Mouse (Mus musculus) induced T-regulatory cell, adult 2 months (primary cell): ENCODE results near the gene Ring1.

Source experiments
- DNase-seq: peaks from one replicate; pipeline ENCODE4 v3.0.0-alpha.2; 2012; ENCODE audit warnings: low read depth

The Ring1 gene

GRCm38 (mm10) chr17:33991788-33992664 is 32.5 kb downstream of the Ring1 start:
- DNase-seq, result peak; percentile 93

GRCm38 (mm10) chr17:33982136-33982535 is 42.3 kb downstream of the Ring1 start:
- peak; percentile 90 for DNase-seq

- DNase-seq, result peak; percentile 99
Observed at GRCm38 (mm10) chr17:33981192-33981909, 43.1 kb downstream of the Ring1 start.

GRCm38 (mm10) chr17:33980181-33981035 is 44.1 kb downstream of the Ring1 start:
- DNase-seq, result no peak

- peak; percentile 47 for DNase-seq
Observed at GRCm38 (mm10) chr17:33979512-33980050, 44.9 kb downstream of the Ring1 start.

- DNase-seq, result peak; percentile 95
Observed at GRCm38 (mm10) chr17:33978631-33979031, 45.8 kb downstream of the Ring1 start.

GRCm38 (mm10) chr17:33977861-33978557 is 46.5 kb downstream of the Ring1 start:
- no peak for DNase-seq

- no peak for DNase-seq
Observed at GRCm38 (mm10) chr17:33973572-33973971, 50.9 kb downstream of the Ring1 start.

GRCm38 (mm10) chr17:33972691-33973090 is 51.8 kb downstream of the Ring1 start:
- no peak for DNase-seq
